Mouse (Mus musculus) heart, adult 8-10 months (tissue): ENCODE results near the gene Iqschfp. TPM values are rescaled to one million over a fixed set of nuclear protein-coding genes. Genes with fewer than 3 reads are reported as not detected.

ENCODE experiments used
- DNase-seq: peaks from one replicate; pipeline ENCODE4 v3.0.0; 2022; ENCODE audit warnings: low spot score
- total RNA-seq, 4 experiments: library from RNA; stranded (reverse); gene quantifications; 2 replicates each; pipeline ENCODE4 v1.2.4; 2022

The Iqschfp gene
- total RNA-seq, 4 experiments from 2014 or later = not detected

DNA sequence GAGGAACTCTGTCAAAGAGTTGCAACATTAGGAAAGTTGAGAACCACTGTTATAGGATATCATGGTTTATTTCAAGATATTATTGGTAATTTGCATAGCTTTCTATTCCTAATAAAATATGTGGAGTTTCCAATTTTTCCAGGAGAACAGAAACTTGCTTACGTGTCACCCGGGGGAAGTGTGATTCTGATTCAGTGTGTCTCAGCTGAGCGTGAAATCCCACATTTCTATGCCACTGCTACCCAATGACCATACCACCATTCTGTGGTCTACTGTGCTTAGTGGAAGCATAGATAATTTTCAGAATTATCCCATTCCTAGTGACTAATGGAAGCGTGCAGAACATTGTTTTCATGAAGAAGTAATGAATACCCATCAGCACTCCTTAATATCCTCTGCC is 704.9 kb downstream of the Iqschfp start:
- no peak for DNase-seq

DNA sequence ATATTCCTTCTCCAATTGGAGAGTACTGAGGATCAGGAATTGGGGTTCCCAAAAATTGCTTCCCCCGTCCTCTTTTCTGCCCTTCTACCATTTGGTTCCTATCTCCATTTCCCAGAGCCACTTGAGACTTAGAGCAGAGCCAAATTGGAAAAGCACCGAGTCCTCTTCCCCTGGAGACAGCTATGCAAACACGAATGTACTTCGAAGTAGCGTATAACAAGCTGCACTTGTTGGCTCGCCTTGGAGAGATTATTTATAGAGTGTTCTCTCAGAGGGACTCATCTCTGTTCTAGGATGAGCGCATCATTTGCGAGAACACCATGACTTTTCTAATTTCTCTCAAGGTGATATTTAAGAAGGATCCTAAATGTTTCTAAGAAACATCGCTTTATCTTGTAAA is 710.9 kb downstream of the Iqschfp start:
- DNase-seq = peak; percentile 57

- no peak for DNase-seq
Measured at GRCm38 (mm10) chr3:68604467-68604866, 712.4 kb downstream of the Iqschfp start.

- DNase-seq = no peak
Measured at GRCm38 (mm10) chr3:68604962-68605361, 712.9 kb downstream of the Iqschfp start.

DNA sequence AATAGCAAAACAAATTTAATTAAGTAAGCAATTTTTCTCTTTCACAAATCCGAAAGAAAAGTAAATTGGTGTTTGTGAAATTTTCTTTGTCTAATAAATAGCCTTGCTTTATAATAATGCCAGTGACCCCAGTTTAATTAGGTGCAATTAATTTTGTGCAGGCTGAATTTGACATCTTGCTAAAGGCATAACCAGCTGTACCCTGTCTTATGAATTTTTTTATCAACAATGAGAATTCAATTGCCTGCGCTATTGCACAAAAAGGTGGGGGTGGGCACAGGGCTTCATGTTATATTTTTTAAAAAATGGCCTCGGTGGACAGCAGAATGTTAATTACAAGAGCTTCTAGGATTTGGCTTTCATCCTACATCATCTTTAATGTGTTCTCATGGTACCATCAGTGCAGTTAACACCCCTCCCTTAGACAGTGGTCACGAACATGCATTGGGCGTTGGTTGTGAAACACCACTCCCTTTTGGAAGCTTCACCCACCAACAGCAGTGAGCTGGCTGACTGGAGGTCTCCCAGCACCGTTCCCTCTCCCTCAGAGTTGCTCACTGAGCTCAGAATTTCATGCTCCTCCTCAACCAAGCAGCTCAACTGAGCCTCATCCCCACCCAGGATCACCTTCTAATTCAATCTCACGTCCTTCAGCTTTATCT is 714.0 kb downstream of the Iqschfp start:
- DNase-seq = no peak

- DNase-seq = no peak
Measured at GRCm38 (mm10) chr3:68606730-68607129, 714.7 kb downstream of the Iqschfp start.

GRCm38 (mm10) chr3:68607336-68607735 is 715.3 kb downstream of the Iqschfp start:
- no peak for DNase-seq

GRCm38 (mm10) chr3:68608848-68609497 is 716.9 kb downstream of the Iqschfp start:
- DNase-seq = no peak

DNA sequence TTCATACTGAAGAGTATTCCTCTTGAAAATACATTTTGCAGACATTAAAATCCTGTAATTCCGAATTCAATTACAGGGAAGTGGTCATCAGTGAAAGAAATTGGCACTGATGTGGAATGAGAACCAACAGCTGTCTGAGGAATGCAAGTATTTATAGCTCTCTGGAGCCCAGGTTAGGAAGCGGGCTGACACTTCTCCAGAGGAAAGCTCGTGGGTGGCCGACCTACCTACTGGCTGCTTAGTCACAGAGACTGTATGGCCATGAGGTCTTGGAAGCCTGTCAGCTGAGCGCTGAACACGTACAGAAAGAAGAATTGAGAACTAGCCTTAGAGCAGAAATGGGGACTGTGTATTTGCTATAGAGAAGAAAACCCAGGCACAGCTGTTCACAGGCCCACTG is 718.0 kb downstream of the Iqschfp start:
- no peak for DNase-seq

DNA sequence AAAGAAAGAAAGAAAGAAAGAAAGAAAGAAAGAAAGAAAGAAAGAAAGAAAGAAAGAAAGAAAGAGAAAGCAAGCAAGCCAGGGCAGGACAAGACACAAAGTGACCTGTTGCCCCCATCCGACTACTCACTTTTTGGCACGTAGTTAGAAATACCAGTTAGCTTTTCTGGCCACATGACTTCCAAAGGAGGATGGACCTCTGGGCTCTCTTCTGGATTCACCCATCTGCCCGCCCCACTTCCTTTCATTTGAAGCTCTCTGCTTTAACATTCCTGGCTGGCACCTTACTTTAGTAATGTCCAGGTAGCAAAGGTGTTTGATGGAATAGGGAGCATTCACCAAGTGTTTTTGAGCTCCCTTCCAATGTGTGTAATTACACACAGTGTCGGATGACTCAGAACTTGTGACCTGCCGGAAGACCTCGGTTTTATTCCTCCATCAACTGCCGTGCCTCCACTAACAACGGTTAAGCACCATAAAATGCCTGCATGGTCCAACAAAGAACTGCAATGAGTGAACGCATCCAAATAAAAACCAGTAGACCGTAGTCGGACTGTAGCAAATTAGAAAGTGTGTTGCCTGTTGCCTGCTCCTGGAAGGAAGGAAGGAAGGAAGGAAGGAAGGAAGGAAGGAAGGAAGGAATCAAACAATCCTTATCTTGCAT is 718.7 kb downstream of the Iqschfp start:
- no peak for DNase-seq

- DNase-seq = peak; percentile 63
Measured at GRCm38 (mm10) chr3:68615042-68615810, 723.2 kb downstream of the Iqschfp start.

GRCm38 (mm10) chr3:68616363-68616762 is 724.3 kb downstream of the Iqschfp start:
- DNase-seq = no peak

DNA sequence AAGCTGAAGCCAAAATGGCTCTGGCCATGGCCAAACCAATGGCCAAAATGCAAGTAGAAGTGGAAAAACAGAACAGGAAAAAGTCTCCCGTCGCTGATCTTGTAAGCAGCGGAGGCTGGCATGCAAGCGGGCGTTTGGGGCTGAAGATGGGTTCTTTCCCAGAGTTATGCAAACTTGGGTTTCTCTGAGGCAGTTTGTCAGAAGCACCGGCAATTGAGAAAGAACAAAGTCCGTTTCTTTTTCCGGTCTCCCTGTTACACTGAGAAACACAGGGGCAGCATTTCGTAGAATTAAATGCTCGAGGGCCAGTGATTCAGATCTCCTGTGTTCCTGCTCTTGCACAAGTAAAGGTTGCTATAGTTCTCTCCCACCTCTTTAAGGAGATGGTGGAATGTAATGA is 725.7 kb downstream of the Iqschfp start:
- DNase-seq = no peak

- no peak for DNase-seq
Measured at GRCm38 (mm10) chr3:68619097-68619496, 727.1 kb downstream of the Iqschfp start.

- DNase-seq = no peak
Measured at GRCm38 (mm10) chr3:68621971-68622370, 729.9 kb downstream of the Iqschfp start.

- DNase-seq = no peak
Measured at GRCm38 (mm10) chr3:68623036-68623435, 731.0 kb downstream of the Iqschfp start.

DNA sequence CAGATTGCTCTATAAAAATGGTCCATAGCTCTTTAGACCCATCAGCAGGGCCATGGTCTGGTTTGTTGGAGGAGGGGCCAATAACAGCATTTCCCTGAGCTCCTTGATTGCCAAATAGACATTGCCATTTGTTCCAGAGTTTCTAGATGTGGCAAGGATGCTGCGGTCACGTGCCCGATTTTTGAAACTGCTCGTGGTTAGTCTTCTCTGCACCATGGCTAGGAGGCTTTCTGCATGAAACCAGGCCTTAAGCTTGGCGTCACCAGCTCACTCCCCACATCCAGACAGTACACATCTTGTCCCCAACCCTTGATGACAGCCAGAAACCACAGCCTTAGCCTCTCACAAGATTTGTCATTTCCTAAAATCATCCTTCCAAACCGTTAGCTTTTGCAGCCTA is 732.4 kb downstream of the Iqschfp start:
- DNase-seq = no peak

- no peak for DNase-seq
Measured at GRCm38 (mm10) chr3:68630261-68630660, 738.2 kb downstream of the Iqschfp start.

DNA sequence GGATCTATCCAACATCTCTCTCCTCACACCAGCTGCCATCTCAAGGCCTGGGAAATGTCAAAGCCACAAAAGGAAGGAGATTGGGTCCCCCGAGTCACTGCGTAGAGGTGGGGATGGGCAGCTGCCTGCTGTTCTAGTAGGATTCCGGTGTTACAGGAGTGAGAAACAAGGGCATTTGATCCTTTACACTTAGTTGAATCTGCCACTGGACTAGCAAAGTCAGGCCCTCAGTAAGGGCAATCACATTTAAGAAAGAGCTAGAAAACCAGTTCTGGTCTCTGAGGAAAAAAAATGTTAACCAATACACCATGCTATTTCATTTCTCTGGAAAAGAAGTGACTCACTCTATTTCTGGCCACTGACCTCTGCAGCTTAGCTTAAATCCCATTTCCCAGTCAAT is 738.8 kb downstream of the Iqschfp start:
- no peak for DNase-seq

GRCm38 (mm10) chr3:68632714-68633113 is 740.7 kb downstream of the Iqschfp start:
- DNase-seq = no peak

- no peak for DNase-seq
Measured at GRCm38 (mm10) chr3:68633577-68633976, 741.5 kb downstream of the Iqschfp start.

DNA sequence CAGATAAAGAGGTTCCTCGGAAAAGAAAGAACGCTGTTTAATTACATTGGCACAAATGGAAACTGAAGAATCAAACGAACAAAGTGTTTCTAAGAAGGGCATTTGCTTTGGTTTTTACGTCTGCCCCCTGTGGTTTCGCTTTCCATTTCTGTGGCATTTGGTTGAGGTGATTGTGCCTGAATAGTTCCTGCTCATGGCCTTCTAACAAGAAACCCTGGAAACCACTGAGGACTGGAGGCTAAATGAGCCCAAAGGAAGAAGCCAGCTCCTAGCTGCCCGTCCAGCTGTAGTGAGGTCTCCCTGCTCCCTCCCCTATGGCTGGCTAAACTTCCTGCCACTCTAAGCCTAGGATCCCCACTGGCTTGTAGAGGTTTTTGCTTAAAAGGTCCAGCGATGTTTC is 745.9 kb downstream of the Iqschfp start:
- no peak for DNase-seq
